Mouse (Mus musculus): ENCODE measurements around the gene Metap2.

Gene Metap2

DNA sequence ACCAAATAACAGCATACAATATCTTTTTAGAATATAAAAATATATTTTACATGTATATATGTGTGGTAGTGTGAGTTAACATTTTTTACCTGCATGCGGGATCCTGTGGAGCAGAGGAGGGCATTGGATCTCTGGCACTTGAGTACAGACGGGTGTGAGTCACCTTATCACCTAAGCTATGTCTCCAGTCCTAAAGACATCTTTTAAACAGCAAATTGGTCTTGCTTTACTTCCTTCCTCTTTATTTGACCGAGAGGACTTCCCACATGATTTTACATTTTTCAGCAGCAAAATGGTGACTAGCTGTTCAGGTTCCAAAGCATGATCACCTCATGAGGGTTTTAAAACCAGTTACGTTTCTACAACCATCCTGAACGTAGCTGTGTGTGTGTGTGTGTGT lies 14.4 kb upstream of the Metap2 start:
- DNase-seq (ENCODE audit: low read depth) = no peak

GRCm38 (mm10) chr10:93909811-93910446 lies 13.0 kb upstream of the Metap2 start:
- DNase-seq (ENCODE audit: low read depth) = no peak

- DNase-seq (ENCODE audit: low read depth) = no peak
Measured at GRCm38 (mm10) chr10:93909015-93909414, 12.1 kb upstream of the Metap2 start.

- peak; percentile 25 for DNase-seq (ENCODE audit: low read depth)
Measured at GRCm38 (mm10) chr10:93908540-93908939, 11.6 kb upstream of the Metap2 start.

GRCm38 (mm10) chr10:93907376-93907775 lies 10.5 kb upstream of the Metap2 start:
- DNase-seq (ENCODE audit: low read depth) = no peak

DNA sequence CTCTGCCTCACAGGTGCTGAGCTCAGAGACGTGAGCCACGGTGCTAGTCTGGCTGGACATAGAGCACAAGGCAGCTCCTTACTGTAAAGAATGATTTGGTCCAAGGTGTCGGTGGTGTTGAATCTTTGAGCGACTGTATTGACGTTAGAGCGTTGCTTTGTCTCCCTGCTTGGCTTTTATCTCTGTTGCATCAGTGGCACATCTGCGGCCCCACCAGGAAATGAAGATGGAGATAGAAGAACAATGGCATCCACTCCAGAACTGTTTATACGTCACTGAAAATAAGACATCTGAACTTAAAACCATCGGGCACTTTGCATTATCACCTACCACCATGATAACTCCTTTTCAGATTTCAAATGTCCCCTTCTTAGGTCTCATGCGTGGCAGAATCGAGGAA lies 3.0 kb upstream of the Metap2 start:
- no peak for DNase-seq (ENCODE audit: low read depth)

DNA sequence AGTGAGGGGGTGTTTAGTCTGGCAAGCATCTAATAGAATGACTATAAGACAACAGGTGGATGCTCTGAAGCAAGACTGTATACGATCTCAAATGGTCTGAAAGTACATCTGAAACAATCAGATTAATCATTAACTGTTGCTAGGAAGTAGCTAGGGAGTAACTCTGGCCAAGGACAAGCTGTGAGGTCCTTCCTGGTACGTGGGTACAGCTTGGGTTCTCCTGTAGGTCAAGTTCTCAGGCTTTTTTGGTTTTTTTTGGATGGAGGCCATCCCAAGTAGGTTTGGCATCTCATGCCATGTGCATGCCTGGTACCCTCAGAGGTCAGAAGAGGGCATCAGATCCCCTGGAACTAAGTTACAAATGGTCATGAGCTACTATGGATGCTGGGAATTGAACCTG lies 2.4 kb upstream of the Metap2 start:
- no peak for DNase-seq (ENCODE audit: low read depth)

DNA sequence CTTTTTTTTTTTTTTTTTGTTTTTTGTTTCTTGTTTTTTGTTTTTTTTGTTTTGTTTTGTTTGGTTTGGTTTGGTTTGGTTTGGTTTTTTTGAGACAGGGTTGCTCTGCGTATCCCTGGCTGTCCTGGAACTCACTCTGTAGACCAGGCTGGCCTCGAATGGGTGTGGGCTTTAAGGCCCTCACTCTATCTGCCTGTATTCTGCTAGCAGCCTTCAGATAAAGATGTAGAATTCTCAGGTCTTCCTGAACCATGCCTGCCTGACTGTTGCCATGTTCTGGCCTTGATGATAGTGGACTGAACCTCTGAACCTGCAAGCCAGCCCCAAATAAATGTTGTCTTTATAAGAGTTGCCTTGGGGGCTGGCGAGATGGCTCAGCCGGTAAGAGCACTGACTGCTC lies 4.3 kb downstream of the Metap2 start:
- DNase-seq (ENCODE audit: low read depth) = no peak

GRCm38 (mm10) chr10:93891031-93891430 lies 5.9 kb downstream of the Metap2 start:
- no peak for DNase-seq (ENCODE audit: low read depth)

- peak; percentile 40 for DNase-seq (ENCODE audit: low read depth)
Measured at GRCm38 (mm10) chr10:93890565-93890964, 6.3 kb downstream of the Metap2 start.

DNA sequence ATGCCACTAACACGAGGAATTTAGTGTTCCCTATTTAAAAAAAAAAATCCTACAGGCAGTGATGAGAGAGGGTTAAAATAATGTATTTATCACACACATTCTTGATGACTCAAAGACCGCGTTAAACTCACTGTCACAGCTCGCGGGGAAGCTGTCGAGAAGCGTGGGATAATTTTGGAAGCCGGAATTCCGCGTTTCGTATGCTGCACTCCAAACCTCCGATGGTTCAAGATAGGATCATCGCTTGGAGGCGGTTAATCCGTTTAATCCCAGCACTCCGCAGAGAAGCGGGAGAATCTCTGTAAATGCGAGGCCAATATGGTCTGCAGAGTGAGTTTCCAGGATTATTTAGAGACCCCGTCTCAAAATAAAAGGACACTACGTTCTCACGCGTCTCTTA lies 6.9 kb downstream of the Metap2 start:
- no peak for DNase-seq (ENCODE audit: low read depth)

DNA sequence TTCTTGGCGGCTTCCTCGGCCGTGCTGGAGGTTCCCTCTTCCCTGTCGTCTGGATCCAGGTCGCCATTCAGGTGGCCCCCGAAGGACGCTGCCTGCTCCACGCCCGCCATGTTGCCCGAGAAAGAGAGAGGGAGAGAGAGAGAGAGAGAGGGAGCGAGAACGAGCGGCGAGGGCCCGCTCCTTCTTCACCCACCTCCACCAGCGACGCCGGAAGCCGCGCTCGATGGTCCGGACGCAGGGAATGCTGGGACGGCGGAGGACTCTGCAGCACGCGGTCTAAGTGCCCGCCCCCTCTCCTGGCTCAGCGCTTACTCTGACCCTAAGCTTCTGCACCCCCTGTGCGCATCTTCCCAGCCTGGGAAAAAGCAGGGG lies 7.3 kb downstream of the Metap2 start:
- DNase-seq (ENCODE audit: low read depth) = peak; percentile 87

- no peak for DNase-seq (ENCODE audit: low read depth)
Measured at GRCm38 (mm10) chr10:93888935-93889578, 7.8 kb downstream of the Metap2 start.

DNA sequence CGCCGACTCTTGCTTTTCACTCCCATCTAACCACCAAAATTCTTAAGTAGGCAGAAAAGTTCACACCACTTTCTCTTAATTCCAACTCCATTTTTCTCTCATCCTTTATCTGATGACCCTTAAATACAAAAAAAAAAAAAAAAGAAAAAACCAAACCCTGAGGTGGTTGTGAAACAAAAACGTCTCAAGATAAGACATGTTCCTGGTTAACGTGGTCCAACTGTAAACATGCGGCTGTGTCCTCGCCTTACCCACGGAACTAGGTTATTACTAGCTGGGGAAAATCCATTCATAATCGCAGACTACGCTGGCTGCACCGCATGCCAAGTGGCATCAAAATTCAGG lies 8.3 kb downstream of the Metap2 start:
- peak; percentile 52 for DNase-seq (ENCODE audit: low read depth)

DNA sequence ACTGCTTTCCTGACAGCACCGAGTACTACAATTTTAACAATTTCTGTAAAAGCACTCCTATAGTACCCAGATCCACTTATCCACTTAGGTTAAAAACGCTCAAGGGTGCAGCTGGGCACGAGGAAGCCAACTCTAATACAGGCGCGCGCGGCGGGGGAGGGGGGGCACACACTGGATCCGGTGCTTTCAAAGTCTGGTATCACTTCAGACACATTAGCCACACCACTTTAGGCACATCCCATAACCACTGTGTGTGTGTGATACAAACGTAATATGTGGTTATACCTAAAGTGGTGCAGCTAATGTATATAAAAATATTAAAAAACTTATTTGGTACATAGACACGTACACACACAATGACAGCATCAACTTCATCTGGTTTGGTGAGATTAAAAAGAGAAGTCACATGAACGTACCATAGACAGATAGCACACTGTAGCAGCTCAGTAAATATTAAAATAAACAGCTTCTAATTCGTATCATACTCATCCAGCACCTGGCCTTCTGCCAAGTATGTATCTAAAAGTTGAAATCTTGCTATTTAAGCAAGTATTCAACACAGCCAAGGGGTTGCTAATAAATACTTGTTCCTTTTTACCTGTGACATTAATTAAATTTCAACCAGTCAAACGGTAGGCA lies 10.9 kb downstream of the Metap2 start:
- DNase-seq (ENCODE audit: low read depth) = no peak

GRCm38 (mm10) chr10:93882738-93883364 lies 14.0 kb downstream of the Metap2 start:
- DNase-seq (ENCODE audit: low read depth) = peak; percentile 39

DNA sequence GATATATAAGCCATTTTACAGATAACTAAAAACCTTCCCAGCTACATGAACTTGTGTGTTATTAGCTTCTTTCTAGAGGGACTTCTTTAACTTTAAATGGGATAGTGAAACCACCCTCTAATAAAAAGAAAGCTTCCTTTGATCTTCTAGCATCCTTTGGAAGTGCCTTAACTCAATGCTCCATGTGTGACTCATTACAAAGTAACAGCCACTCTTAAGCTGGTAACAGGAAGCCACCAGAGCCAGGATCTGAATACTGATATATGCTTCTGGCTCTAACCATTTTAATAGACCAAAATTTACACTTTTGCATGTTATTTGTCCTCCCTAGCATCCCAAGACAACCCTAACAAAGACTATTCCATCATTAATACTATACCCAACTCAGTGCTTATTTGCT lies 15.0 kb downstream of the Metap2 start:
- DNase-seq (ENCODE audit: low read depth) = no peak

- no peak for DNase-seq (ENCODE audit: low read depth)
Measured at GRCm38 (mm10) chr10:93878732-93879131, 18.2 kb downstream of the Metap2 start.

DNA sequence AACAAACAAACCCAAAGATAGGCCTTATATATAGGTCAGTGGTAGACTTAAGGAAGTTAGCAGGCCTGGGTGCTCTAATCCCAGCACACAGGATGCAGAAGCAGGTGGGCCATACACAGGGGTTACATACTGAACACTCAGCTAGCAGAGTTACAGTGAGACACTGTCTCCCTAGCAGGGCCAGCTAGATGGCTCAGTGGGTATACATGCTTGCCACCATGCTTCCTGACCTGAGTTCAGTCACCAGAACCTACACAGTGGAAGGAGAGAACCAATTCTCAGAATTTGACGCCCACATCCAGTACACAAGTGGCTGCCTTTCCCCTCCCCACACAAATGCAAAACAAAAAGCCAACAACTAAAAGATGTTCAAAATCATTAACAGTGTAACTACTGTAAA lies 20.1 kb downstream of the Metap2 start:
- DNase-seq (ENCODE audit: low read depth) = peak; percentile 28

- no peak for DNase-seq (ENCODE audit: low read depth)
Measured at GRCm38 (mm10) chr10:93868886-93869285, 28.0 kb downstream of the Metap2 start.

- DNase-seq (ENCODE audit: low read depth) = peak; percentile 78
Measured at GRCm38 (mm10) chr10:93868401-93868800, 28.5 kb downstream of the Metap2 start.

DNA sequence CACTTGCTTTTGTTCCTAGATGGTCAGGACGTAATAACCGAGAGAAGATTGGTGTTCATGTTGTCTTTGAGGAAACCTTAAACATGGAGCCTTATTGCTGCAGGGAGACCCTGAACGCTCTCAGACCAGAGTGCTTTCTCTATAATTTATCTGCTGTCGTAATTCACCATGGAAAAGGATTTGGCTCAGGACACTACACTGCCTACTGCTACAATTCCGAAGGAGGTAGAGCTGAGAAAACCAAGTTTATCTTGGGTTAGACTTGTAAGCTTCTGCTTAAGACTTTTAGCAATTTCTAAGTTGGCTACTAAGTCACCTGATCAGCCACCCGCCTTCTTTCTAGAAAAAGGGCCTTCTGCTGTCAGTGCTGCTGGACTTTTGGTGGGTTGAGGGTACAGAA lies 40.8 kb downstream of the Metap2 start:
- no peak for DNase-seq (ENCODE audit: low read depth)

- DNase-seq (ENCODE audit: low read depth) = no peak
Measured at GRCm38 (mm10) chr10:93855126-93855525, 41.8 kb downstream of the Metap2 start.

All from induced T-regulatory cell, adult 2 months (primary cell).